Mouse (Mus musculus) T-cell, adult 2 months (primary cell): Measurements from ENCODE around the gene Hmces.
A peak's percentile ranks its signal among the peaks of the same experiment; 100 is the strongest.
"Not testable (repeated sequence)": the region's sequence is repeated elsewhere in the genome, so short reads cannot be mapped to it uniquely, and the experiment has no call there.

Source experiments
- DNase-seq: peaks from one replicate; pipeline ENCODE4 v3.0.0; 2022; ENCODE audit warnings: low spot score

Hmces gene

GRCm38 (mm10) chr6:87914326-87915102 lies 779 bp downstream of the Hmces start:
- peak; percentile 25 for DNase-seq

GRCm38 (mm10) chr6:87915939-87916338 lies 2.2 kb downstream of the Hmces start:
- DNase-seq: peak; percentile 8

GRCm38 (mm10) chr6:87921201-87921600 lies 7.5 kb downstream of the Hmces start:
- DNase-seq: peak; percentile 37

GRCm38 (mm10) chr6:87923624-87924023 lies 9.9 kb downstream of the Hmces start:
- no peak for DNase-seq

- DNase-seq: no peak
These were observed 21.3 kb downstream of the Hmces start for GRCm38 (mm10) chr6:87935037-87935436.

- DNase-seq: no peak
These were observed 23.5 kb downstream of the Hmces start for GRCm38 (mm10) chr6:87937178-87937788.

GRCm38 (mm10) chr6:87938941-87939340 lies 25.2 kb downstream of the Hmces start:
- no peak for DNase-seq

- no peak for DNase-seq
These were observed 28.4 kb downstream of the Hmces start for GRCm38 (mm10) chr6:87942179-87942578.

- DNase-seq: not testable (repeated sequence)
These were observed 48.7 kb downstream of the Hmces start for GRCm38 (mm10) chr6:87962457-87962856.

GRCm38 (mm10) chr6:87970041-87970440 lies 56.3 kb downstream of the Hmces start:
- DNase-seq: no peak

- DNase-seq: no peak
These were observed 66.0 kb downstream of the Hmces start for GRCm38 (mm10) chr6:87979728-87980127.

GRCm38 (mm10) chr6:87980374-87981029 lies 66.8 kb downstream of the Hmces start:
- DNase-seq: no peak

- DNase-seq: no peak
These were observed 67.3 kb downstream of the Hmces start for GRCm38 (mm10) chr6:87981030-87981485.

- no peak for DNase-seq
These were observed 68.0 kb downstream of the Hmces start, which contains the start of gene H1fx for GRCm38 (mm10) chr6:87981547-87982256. TSS of gene H1fx (minus strand) at chr6:87981637.

- no peak for DNase-seq
These were observed 68.8 kb downstream of the Hmces start for GRCm38 (mm10) chr6:87982506-87982905.
